Mouse (Mus musculus) embryonic fibroblast, embryonic 13.5 days (primary cell): ENCODE data around the gene Ckb.

Experiments
- CTCF ChIP-seq: IDR thresholded peaks from 2 replicates; pipeline ENCODE4 v1.5.1; 2011; ENCODE audit warnings: mild to moderate bottlenecking, control low read depth, low read length, moderate library complexity, borderline replicate concordance; ENCODE audit not compliant: insufficient read depth
- POLR2A ChIP-seq: IDR thresholded peaks from 2 replicates; pipeline ENCODE4 v1.6.1; 2011; ENCODE audit warnings: low read depth, mild to moderate bottlenecking, control low read depth, low read length, moderate library complexity

DNA sequence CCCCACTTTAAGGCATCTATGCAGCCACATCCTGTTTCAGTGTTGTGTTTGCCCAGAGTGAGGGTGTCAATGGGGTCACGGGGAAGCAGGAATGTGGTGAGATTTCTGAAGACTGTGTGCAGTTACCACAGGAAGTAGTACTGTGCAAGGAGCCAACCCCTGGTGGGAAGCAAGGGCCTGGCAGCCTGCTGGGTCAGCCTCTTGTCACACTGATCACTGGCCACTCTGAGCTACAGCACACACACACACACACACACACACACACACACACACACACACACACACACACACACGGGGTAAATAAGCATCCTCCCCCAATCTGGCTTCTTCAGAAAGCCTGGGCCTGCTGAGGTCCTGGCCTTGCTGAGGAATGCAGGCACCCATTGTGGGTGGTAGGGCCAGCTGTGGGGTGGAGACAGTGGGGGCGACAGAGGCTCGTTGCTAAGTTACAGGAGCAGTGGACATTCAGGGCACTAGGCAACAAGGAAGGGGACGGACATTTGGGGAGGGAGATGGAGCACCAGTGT, 19.3 kb upstream of the Ckb start:
- TF ChIP-seq CTCF (no peak), POLR2A (no peak)
